Mouse (Mus musculus) olfactory bulb, adult 2 months (tissue): ENCODE data around the gene Cavin4. TPM values are rescaled to one million over a fixed set of nuclear protein-coding genes. Genes with fewer than 3 reads are reported as not detected.

Experiments used
- H3K27ac ChIP-seq: fragments of 200-500 bp; 2 replicates; pipeline ENCODE4 v1.5.1; 2012; ENCODE audit warnings: low read depth, low read length; ENCODE audit not compliant: insufficient read depth
- H3K4me1 ChIP-seq: fragments of 200-500 bp; 2 replicates; pipeline ENCODE4 v1.6.1; 2012; ENCODE audit warnings: low read length; ENCODE audit not compliant: control insufficient read depth, insufficient read depth
- H3K4me3 ChIP-seq: fragments of 200-500 bp; 2 replicates; pipeline ENCODE4 v1.5.1; 2012; ENCODE audit warnings: mild to moderate bottlenecking, low read depth, low read length, moderate library complexity; ENCODE audit not compliant: insufficient read depth
- CTCF ChIP-seq: fragments of 200-500 bp; IDR thresholded peaks from 2 replicates; pipeline ENCODE4 v1.5.1; 2012; ENCODE audit warnings: low read depth, mild to moderate bottlenecking, low read length, moderate library complexity; ENCODE audit not compliant: insufficient read depth
- POLR2A ChIP-seq: fragments of 200-500 bp; IDR thresholded peaks from 2 replicates; pipeline ENCODE4 v1.6.1; 2012; ENCODE audit warnings: mild to moderate bottlenecking, low read depth, low read length, moderate library complexity; ENCODE audit not compliant: insufficient read depth
- WGBS: fragments of 180-500 bp; shearing (Covaris S2); methylation state at CpG from one replicate; pipeline ENCODE4 v1.1.7; 2018; 5-methylcytosine and 5-hydroxymethylcytosine counted together
- polyA plus RNA-seq: library from polyadenylated mRNA; stranded (reverse); fragments of >200 nt; gene quantifications from 2 replicates; pipeline ENCODE4 v1.2.4, GENCODE M21; 2012; ENCODE audit warnings: low replicate concordance; ENCODE audit not compliant: missing spikeins, insufficient read depth, insufficient read length

Cavin4 gene
- not detected in 2 replicates for polyA plus RNA-seq

DNA sequence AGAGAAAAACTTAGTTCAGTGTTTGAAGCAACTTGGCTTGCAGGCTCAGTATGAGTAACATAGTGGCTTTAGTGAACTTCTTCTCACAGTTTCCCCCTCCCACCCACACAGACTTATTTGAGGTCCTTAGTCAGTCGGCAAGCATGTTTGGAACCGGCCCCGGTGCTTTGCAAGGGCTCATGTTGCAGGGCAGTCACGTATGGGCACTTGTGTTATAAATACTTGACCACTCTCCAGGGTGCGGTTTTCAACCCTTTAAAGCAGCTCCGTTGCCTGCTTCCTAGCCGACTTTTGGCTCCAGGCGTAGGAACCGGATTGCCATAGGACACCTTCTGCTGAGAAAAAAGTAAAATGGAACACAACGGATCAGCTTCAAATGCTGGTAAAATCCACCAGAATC, at the start of gene Cavin4:
Cavin4 (plus strand) TSS at position 244 of the 400 bp plus-strand sequence.
- Histone ChIP-seq H3K27ac (no peak within 1 kb of the TSS), H3K4me3 (no peak within 1 kb of the TSS), H3K4me1 (peaks cover 10% of the 10 kb centered on the region)
- 72% methylated on average over 10 of the region's 10 CpGs for WGBS
- TF ChIP-seq POLR2A: no peak
- no peak for TF ChIP-seq CTCF

DNA sequence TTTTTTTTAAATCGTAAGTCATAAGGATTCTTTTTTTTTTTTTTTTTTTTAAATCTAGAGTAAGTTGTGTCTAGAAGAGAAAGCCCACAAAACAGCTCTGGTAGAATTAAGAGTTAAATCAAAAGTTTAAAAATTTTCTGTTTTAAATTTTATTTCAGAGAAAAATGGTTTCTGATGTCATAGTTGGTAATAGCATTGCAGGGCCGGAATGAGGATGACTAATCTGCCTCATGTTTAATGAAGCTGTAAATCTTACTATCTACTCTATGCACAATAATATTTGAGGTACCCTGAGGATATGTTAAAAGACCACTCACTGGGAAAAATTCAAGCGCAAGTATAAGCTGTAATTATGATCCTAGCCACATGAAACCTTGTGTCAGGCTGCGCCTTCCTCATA, 47.8 kb upstream of the Cavin4 start:
- Histone ChIP-seq H3K4me3 (no peak overlapping the region), H3K4me1 (no peaks in the 10 kb centered on the region), H3K27ac (no peak overlapping the region)
- TF ChIP-seq CTCF (no peak), POLR2A (no peak)
- WGBS: 84% methylated on average over 4 of the region's 4 CpGs

DNA sequence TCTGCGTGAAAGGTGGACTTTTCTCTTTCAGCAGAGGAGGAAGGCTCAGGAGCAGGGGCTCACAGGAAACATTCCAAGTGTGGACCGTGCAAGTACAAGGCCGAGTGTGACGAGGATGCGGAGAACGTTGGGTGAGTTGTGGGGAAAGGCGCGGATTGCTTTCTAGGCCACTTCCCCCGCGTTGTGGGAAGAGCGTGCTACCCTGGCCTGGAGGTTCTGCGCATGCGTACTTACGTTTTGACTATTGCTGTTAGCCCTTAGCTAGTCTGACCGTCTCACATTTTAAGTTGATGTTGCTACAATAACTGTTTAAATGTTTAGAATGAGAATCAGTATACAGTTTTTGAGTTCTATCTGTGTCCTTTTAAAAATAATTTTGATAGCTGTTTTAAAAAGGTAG, 46.1 kb upstream of the Cavin4 start:
- Histone ChIP-seq H3K27ac (no peak overlapping the region), H3K4me3 (no peak overlapping the region), H3K4me1 (no peaks in the 10 kb centered on the region)
- no peak for TF ChIP-seq CTCF
- 96% methylated on average over 15 of the region's 15 CpGs for WGBS

DNA sequence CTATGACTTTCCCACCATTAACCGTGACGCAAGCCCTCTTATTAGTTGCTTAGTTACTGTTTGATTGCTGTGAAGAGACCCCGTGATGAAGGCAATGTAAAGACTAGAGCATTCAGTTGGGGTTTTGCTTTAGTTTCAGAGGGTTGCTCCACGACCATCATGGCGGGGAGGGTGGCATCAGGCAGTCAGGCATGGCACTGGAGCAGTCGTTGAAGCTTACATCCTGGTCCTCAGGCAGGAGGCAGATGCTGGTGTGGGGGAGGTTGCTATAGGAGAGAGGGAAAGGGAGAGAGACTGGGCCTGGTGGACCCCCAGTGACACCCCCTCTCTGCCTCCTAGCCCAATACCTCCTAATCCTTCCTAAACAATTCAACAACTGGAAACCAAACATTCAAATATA, 43.2 kb upstream of the Cavin4 start:
- no peak overlapping the region for H3K27ac ChIP-seq
- H3K4me3 ChIP-seq: no peak overlapping the region
- TF ChIP-seq CTCF (no peak), POLR2A (no peak)
- H3K4me1 ChIP-seq: no peaks in the 10 kb centered on the region
- WGBS: 79% methylated on average over 6 of the region's 6 CpGs

DNA sequence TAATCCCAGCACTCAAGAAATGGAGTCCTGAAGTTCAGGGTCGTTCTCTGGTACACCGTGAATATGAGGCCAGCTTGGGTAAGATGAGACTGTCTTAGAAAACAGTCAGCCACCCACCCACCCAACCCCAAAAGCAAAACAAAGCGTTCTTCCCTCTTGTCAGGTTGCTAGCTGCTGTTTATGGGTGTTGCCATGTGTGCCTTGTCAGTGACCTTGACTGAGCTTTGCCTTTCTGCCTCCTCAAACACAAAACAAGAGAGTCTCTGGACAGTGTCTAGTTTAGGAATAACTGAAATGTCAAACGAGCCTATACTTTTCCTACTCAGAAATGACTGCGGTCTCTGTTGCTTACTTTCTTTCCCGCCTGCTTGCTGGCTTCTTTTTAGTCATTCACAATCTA, 41.1 kb upstream of the Cavin4 start:
- Histone ChIP-seq H3K27ac (no peak overlapping the region), H3K4me3 (no peak overlapping the region), H3K4me1 (no peaks in the 10 kb centered on the region)
- TF ChIP-seq POLR2A: no peak
- TF ChIP-seq CTCF: no peak
- WGBS: 88% methylated on average over 6 of the region's 6 CpGs

DNA sequence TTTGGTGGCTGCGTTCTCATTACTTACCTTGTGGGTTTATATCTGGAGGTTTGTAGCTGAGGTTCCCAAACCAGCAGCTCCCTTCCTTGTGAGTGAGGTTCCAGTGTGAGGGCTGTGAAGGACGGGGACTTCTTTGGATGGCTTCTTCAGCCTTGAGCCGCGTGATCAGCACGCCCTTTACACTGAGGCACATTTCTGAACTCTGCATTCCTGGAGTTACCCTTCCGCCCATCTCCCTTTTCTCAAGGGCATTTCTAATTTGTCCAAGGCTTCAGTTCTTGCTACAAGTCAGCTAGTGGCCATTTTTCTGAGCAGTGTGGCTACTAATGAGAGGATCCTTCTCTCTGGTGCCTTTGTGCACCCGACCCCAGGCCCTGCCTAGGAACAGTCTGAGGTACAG, 40.4 kb upstream of the Cavin4 start:
- Histone ChIP-seq H3K4me1 (no peaks in the 10 kb centered on the region), H3K27ac (no peak overlapping the region), H3K4me3 (no peak overlapping the region)
- 93% methylated on average over 7 of the region's 7 CpGs for WGBS
- TF ChIP-seq POLR2A: 0 out of 2 replicates have a peak, but pooled peaks have one; percentile 20
- no peak for TF ChIP-seq CTCF

DNA sequence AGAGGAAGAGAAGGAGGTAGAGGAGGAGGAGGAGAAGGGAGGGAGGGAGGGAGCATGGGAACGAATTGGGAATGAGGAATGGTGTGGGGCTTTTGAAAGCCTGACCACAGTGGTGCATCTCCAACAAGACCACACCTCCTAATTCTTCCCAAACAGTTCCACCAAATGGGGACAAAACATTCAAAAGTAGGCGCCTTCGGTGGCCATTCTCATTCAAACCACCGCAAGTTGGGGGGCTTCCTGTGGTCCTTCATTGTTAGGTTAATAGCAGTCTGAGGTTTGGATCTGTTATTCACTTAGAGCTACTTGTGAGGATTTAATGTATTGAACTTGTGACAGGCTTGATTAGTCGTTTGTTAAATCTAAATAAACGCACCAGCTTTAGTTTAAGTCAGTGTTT, 38.4 kb upstream of the Cavin4 start:
- 52% methylated on average over 6 of the region's 6 CpGs for WGBS
- H3K4me3 ChIP-seq: no peak overlapping the region
- TF ChIP-seq CTCF: no peak
- H3K27ac ChIP-seq: no peak overlapping the region
- no peaks in the 10 kb centered on the region for H3K4me1 ChIP-seq

DNA sequence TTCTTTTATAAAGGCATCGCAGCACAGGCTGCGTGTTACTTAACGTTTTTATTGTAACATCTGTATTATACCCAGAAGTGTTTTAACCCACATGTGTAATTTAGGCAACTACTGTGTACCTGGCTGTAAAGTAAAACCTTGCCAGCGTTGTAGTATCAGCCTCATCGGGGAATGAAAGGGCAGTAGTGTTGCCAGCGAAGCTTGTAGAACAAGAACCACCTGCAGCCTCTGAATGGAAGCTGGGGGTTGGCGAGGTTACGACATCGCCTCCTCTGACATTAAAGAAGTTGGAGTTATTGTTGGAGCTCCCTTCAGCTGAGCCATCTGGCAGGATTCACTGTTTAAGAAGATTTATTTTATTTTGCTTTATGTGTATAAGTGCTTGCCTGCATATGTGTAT, 37.5 kb upstream of the Cavin4 start:
- TF ChIP-seq CTCF (no peak), POLR2A (no peak)
- no peak overlapping the region for H3K27ac ChIP-seq
- H3K4me3 ChIP-seq: no peak overlapping the region
- 35% methylated on average over 9 of the region's 9 CpGs for whole genome bisulfite sequencing
- no peaks in the 10 kb centered on the region for H3K4me1 ChIP-seq

DNA sequence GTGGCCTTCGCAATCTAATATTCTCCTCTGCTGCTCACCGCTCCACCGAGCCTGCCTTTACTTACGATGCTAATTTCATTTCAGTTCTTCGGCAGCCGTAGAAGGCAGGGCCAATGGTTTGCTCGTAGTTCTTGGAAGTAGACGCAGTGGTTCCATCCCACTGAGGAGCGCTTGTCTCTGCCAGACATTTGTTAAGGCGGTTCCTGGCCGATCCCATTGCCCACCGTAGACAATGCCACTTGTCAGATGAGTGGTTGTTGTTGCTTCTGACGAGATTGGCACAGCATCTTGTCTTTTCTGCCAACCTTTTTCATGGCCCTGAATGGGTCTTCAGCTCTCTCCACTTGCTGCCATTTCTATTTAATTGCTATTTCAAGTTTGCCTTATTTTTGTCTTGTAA, 33.9 kb upstream of the Cavin4 start:
- 62% methylated on average over 13 of the region's 13 CpGs for WGBS
- H3K4me3 ChIP-seq: no peak overlapping the region
- H3K27ac ChIP-seq: no peak overlapping the region
- no peaks in the 10 kb centered on the region for H3K4me1 ChIP-seq
- no peak for TF ChIP-seq POLR2A

DNA sequence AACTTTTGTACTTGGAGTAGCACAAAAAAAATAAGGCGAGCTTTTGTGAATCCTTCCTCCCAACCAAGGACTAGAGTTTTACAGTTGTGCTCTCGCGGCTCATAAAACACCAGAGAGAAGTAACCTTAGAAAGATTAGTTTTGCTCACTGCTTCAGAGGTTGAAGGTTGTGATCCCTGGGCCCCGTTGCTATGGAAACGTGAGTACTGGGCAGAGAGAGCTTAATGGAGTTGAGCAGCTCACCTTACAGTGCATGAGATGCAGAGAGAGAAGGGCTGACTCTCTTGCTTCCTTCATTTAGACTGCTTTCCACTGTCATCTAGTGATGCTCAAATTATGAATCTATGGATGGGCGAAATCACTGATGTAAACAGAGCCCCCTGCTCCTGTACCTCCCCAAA, 29.8 kb upstream of the Cavin4 start:
- Histone ChIP-seq H3K27ac (no peak overlapping the region), H3K4me1 (no peaks in the 10 kb centered on the region), H3K4me3 (no peak overlapping the region)
- 87% methylated on average over 6 of the region's 6 CpGs for WGBS
- no peak for TF ChIP-seq CTCF
- TF ChIP-seq POLR2A: no peak

DNA sequence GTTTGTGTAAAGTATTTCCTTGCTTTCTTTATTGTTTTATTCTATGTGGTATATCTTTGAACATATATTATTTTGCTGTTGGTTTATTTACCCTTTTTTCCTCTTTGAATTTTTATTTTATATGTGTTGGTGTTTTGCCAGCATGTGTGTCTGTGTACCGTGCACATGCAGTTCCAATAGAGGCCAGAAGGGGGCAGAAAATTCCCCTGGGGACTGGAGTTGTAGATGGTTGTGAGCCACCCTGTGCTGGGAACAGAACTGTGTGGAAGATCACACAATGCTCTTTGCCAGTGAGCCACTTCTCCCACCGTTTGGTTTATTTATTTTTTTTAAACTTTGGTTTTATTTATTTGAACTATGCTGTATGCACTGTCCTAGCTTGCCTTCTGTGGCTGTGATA, 29.3 kb upstream of the Cavin4 start:
- WGBS: 86% methylated on average over 2 of the region's 2 CpGs
- TF ChIP-seq CTCF (no peak), POLR2A (no peak)
- H3K4me3 ChIP-seq: no peak overlapping the region
- H3K4me1 ChIP-seq: no peaks in the 10 kb centered on the region
- H3K27ac ChIP-seq: no peak overlapping the region
